Mouse (Mus musculus) ES-Bruce4 (cell line): ENCODE data around the gene Thada.

Experiments used
- CTCF ChIP-seq: IDR thresholded peaks from one replicate; pipeline ENCODE4 v1.8.1; 2011; ENCODE audit warnings: low read depth, low read length
- EP300 ChIP-seq: IDR thresholded peaks from 2 replicates; pipeline ENCODE4 v1.6.1; 2011; ENCODE audit warnings: low read depth, low read length; ENCODE audit not compliant: insufficient read depth
- POLR2A ChIP-seq: IDR thresholded peaks from one replicate; pipeline ENCODE4 v1.8.1; 2011; ENCODE audit warnings: low read length; ENCODE audit not compliant: insufficient read depth

DNA sequence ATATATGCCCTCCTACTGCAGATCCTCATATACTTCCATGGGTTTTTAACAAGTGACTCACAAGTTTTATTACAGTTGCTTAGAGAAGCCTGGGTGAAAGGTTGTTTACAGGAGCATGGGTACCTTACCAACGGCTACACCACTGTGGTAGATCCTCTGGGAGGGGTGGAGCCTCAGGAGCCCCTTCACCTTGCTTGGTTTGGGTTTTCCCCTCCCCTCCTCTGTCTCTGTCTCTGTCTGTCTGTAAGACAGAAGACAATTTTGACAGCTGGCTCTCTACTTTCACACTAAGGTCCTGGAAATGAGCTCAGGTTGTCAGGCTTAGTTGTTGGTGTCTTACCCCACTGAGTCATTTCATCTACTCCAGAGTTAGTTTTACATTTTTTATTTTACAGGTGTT, 130.0 kb downstream of the Thada start:
- TF ChIP-seq CTCF: no peak
- TF ChIP-seq EP300: no peak
- TF ChIP-seq POLR2A: no peak
